Mouse (Mus musculus): Measurements from ENCODE around the gene Mrpl55. TPM values are rescaled to one million over a fixed set of nuclear protein-coding genes. Genes with fewer than 3 reads are reported as not detected.

Gene Mrpl55
- polyA plus RNA-seq, 1 experiment from 2014 or later = 48.6 TPM

DNA sequence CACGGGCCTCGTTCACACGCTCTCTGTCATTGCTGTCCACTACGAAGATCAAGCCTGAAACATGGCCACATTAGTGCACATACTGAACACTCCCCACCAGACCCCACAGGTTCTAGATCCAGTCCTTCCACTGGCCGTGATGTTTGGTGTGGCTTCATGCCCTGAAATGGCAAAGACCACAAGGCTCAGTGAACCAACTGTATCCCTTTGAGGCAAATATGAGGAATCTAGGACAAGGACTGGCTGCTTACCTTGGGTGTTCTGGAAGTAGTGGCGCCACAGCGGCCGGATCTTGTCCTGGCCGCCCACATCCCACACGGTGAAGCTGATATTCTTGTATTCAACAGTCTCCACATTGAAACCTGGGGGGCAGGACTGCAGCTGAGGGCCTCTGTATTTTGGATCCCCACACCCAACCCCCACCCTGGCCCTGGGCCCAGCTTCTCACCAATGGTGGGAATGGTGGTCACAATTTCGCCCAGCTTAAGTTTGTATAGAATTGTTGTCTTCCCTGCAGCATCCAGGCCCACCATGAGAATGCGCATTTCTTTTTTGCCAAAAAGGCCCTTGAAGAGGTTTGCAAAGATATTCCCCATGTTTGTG is 10.7 kb downstream of the Mrpl55 start:
- ATAC-seq (no peak), DNase-seq (ENCODE audit: low read depth, low spot score) (no peak)
- no peak for TF ChIP-seq CTCF (IDR thresholded peaks at IDR 0.05)
- ChIA-PET CTCF (no interaction called here), POLR2A (no interaction called here)
- no peaks in the 10 kb centered on the region for H3K27me3 ChIP-seq
- in situ Hi-C loops (cut with MboI; ENCODE audit: low pct_unique_long_range_greater_than_20kb) = no loop called here

- ATAC-seq (no peak), DNase-seq (ENCODE audit: low read depth, low spot score) (no peak)
- no peaks in the 10 kb centered on the region for H3K27me3 ChIP-seq
- no peak for TF ChIP-seq CTCF (IDR thresholded peaks at IDR 0.05)
- in situ Hi-C loops (cut with MboI; ENCODE audit: low pct_unique_long_range_greater_than_20kb) = no loop called here
- ChIA-PET POLR2A (no interaction called here), CTCF (no interaction called here)
Observed at GRCm38 (mm10) chr11:59216955-59217354, 14.7 kb downstream of the Mrpl55 start.

GRCm38 (mm10) chr11:59218389-59218998 is 16.2 kb downstream of the Mrpl55 start:
- no peak for DNase-seq (ENCODE audit: low read depth, low spot score)
- ATAC-seq = no peak
- POLR2A ChIA-PET = interaction anchor here (0.8 kb wide), 1 partner anchor 10 kb away, joined by 3 read pairs; no protein-coding TSS in a partner anchor

DNA sequence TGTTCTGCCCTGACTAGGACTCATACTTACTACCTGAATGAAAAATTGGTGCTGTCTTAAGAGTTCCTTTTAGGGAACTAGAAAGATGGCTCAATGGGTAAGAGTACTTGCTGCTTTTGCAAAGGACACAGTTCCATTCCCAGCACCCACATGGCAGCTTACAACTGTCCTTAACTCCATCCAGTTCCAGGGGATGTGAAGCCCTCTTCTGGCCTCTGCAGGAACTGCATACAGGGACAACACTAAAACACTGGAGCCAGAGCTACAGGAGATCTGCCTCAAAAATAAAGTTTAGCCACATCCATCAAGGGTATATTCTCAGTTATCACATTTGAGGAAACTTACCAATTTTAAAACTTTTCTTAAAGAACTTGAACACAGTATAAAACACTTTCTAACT is 16.8 kb downstream of the Mrpl55 start:
- no peak for DNase-seq (ENCODE audit: low read depth, low spot score)
- CTCF ChIA-PET = interaction anchor here (2.6 kb wide), 1 partner anchor 9 kb away, joined by 11 read pairs; no protein-coding TSS in a partner anchor

More at GRCm38 (mm10) chr11:59218389-59218998, 16.2 kb downstream of the Mrpl55 start:
- no peaks in the 10 kb centered on the region for H3K27me3 ChIP-seq
- in situ Hi-C loops (cut with MboI; ENCODE audit: low pct_unique_long_range_greater_than_20kb) = no loop called here
- no peak for TF ChIP-seq CTCF (IDR thresholded peaks at IDR 0.05)
- CTCF ChIA-PET = interaction anchor here (2.6 kb wide), 1 partner anchor 9 kb away, joined by 11 read pairs; no protein-coding TSS in a partner anchor

GRCm38 (mm10) chr11:59221604-59222003 is 19.3 kb downstream of the Mrpl55 start:
- ChIA-PET POLR2A (no interaction called here), CTCF (interaction anchor here (1.3 kb wide), 1 partner anchor 12 kb away, joined by 5 read pairs; no protein-coding TSS in a partner anchor)
- H3K27me3 ChIP-seq = no peaks in the 10 kb centered on the region
- TF ChIP-seq CTCF (IDR thresholded peaks at IDR 0.05) = no peak
- no peak for ATAC-seq
- in situ Hi-C loops (cut with MboI; ENCODE audit: low pct_unique_long_range_greater_than_20kb) = no loop called here
- DNase-seq (ENCODE audit: low read depth, low spot score) = no peak

More for the DNA sequence above, 16.8 kb downstream of the Mrpl55 start:
- POLR2A ChIA-PET = interaction anchor here (0.8 kb wide), 1 partner anchor 10 kb away, joined by 3 read pairs; no protein-coding TSS in a partner anchor
- in situ Hi-C loops (cut with MboI; ENCODE audit: low pct_unique_long_range_greater_than_20kb) = no loop called here
- TF ChIP-seq CTCF (IDR thresholded peaks at IDR 0.05) = peak; percentile 82
- ATAC-seq = no peak
- H3K27me3 ChIP-seq = no peaks in the 10 kb centered on the region

DNA sequence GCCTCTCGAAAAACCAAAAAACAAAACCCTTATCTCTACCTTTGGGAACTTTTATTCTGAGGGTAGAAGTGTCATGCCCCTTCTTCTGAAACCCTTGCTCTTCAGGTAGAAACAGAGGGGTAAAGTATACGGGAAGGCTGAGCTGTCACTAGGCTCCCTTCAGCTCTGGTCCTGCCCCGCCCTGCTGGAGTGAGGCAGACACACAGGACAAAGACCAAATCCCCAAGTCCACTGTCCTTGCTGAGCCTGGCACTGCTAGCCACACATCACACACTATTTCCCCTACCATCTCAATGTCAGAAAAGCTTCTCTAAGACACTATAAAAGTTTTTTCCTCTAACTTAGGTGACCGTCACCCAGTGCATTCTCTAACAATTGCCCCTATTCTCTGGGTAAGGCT is 20.0 kb downstream of the Mrpl55 start:
- ATAC-seq (no peak), DNase-seq (ENCODE audit: low read depth, low spot score) (no peak)
- ChIA-PET CTCF (interaction anchor here (1.3 kb wide), 1 partner anchor 13 kb away, joined by 5 read pairs; no protein-coding TSS in a partner anchor), POLR2A (no interaction called here)
- in situ Hi-C loops (cut with MboI; ENCODE audit: low pct_unique_long_range_greater_than_20kb) = no loop called here
- TF ChIP-seq CTCF (IDR thresholded peaks at IDR 0.05) = no peak
- no peaks in the 10 kb centered on the region for H3K27me3 ChIP-seq

DNA sequence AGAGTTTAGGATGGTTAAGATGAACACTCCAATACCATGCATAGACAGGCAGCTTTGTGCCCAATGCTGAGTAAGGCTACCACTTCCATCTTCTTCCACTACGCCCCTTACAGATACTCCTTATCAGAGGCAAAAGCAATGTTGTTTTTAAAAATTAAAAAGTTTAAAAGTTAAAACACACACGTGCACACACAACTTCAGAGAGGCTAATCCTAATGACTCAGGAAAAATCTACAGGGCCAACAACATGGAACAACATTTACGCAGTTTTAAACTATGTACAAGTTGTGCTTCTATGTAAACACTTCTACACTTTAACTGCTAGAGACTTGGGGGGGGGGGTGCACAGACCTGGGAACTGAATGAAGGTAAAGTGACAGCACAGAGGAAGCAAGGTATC is 21.7 kb downstream of the Mrpl55 start:
- ATAC-seq (no peak), DNase-seq (ENCODE audit: low read depth, low spot score) (no peak)
- no peak for TF ChIP-seq CTCF (IDR thresholded peaks at IDR 0.05)
- ChIA-PET POLR2A (no interaction called here), CTCF (no interaction called here)
- no peaks in the 10 kb centered on the region for H3K27me3 ChIP-seq
- in situ Hi-C loops (cut with MboI; ENCODE audit: low pct_unique_long_range_greater_than_20kb) = no loop called here

DNA sequence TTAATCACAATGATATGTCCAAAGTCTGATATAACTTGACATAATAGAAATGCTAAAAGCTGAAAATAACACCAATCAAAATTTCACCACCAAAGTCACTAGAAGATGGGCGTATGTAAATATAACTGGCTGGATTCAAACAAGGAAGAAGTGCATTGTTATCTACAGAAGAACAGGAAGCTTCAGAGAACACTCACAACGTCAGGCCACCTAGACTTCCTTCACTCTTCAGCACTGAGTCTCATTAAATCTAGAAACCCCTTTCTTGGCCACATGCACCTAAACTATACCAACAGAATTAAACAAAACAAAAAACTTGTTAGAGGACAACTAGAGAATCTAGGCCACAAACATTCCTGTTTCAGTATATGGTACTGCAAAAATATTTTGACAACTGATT is 22.2 kb downstream of the Mrpl55 start:
- DNase-seq (ENCODE audit: low read depth, low spot score) (no peak), ATAC-seq (no peak)
- H3K27me3 ChIP-seq = no peaks in the 10 kb centered on the region
- in situ Hi-C loops (cut with MboI; ENCODE audit: low pct_unique_long_range_greater_than_20kb) = no loop called here
- no peak for TF ChIP-seq CTCF (IDR thresholded peaks at IDR 0.05)
- ChIA-PET POLR2A (no interaction called here), CTCF (no interaction called here)

DNA sequence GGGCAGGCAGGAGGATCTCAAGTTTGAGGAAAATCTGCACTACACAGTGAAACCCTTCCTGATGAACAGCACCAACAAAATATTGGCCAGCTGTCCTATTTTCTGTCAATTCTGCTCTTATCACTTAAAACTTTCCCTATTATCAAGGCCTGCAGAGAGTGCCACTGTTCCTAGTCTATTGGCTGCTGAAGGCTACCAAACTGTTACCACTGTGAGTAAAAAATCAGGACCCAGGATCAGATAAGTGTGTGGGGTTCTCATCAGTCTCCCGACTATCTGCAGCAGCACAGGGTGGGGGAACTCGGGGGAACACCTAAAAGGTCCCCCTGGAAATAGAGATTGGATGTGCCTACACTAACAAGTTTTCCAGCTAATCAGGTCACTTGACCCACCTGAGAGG is 22.9 kb downstream of the Mrpl55 start:
- in situ Hi-C loops (cut with MboI; ENCODE audit: low pct_unique_long_range_greater_than_20kb) = loop anchor here (5.0 kb wide), 1 partner anchor 247 kb away; the partner anchor contains the start of gene Zfp867
- CTCF ChIA-PET = no interaction called here
- no peaks in the 10 kb centered on the region for H3K27me3 ChIP-seq
- ATAC-seq (no peak), DNase-seq (ENCODE audit: low read depth, low spot score) (no peak)
- no peak for TF ChIP-seq CTCF (IDR thresholded peaks at IDR 0.05)
- POLR2A ChIA-PET = interaction anchor here (1.0 kb wide), 1 partner anchor 25 kb away, joined by 3 read pairs; no protein-coding TSS in a partner anchor

DNA sequence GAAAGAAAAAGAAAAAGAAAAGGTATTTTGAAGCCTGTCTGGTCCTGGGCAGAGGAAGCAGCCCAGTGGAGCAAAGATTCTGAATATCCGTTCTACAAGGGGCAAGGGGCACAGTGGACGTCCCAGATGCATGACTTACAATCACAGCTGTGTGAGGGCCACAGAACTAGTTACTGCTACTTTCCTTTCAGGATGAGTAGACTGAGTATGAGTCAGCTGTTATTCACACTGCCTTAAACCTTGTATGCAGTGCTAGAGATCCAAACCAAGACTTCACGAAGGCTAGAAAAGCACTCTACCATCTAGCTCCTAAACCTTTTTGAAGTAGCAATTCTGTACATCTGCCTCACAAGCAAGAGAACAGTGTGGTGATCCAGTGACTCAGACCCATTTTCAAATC is 24.0 kb downstream of the Mrpl55 start:
- TF ChIP-seq CTCF (IDR thresholded peaks at IDR 0.05) = no peak

More for the DNA sequence above, 24.0 kb downstream of the Mrpl55 start:
- ChIA-PET POLR2A (interaction anchor here (0.7 to 0.8 kb wide), 3 partner anchors 19 to 1124 kb away, joined by 3 to 4 read pairs (median 4); no protein-coding TSS in a partner anchor), CTCF (interaction anchor here (0.8 kb wide), 1 partner anchor 63 kb away, joined by 3 read pairs; no protein-coding TSS in a partner anchor)
- DNase-seq (ENCODE audit: low read depth, low spot score) = no peak
- in situ Hi-C loops (cut with MboI; ENCODE audit: low pct_unique_long_range_greater_than_20kb) = loop anchor here (5.0 kb wide), 1 partner anchor 246 kb away; the partner anchor contains the start of gene Zfp867
- no peaks in the 10 kb centered on the region for H3K27me3 ChIP-seq
- ATAC-seq = no peak

Data from Patski (cell line).